Mouse (Mus musculus) intestine, embryonic 16.5 days (tissue): Measurements from ENCODE around the gene Olfr1158. TPM values are rescaled to one million over a fixed set of nuclear protein-coding genes. Genes with fewer than 3 reads are reported as not detected.
A peak's percentile ranks its signal among the peaks of the same experiment; 100 is the strongest.
"Not testable (repeated sequence)": the region's sequence is repeated elsewhere in the genome, so short reads cannot be mapped to it uniquely, and the experiment has no call there.

ENCODE experiments used
- ATAC-seq: fragments of 200-750 bp; cut with Nextera tagmentation; 2 replicates; pipeline ENCODE4 v1.8.0; 2017; ENCODE audit warnings: moderate TSS enrichment, moderate library complexity
- H3K27ac ChIP-seq: fragments of 300-500 bp; sonication (generic); 2 replicates; pipeline ENCODE4 v1.5.1; 2014; ENCODE audit warnings: mild to moderate bottlenecking, low read length
- H3K27me3 ChIP-seq: fragments of 300-500 bp; sonication (generic); replicated peaks from 2 replicates; pipeline ENCODE4 v1.6.1; 2014; ENCODE audit warnings: low read length, control low read depth, mixed read lengths; ENCODE audit not compliant: control insufficient read depth, insufficient read depth
- H3K36me3 ChIP-seq: fragments of 300-500 bp; sonication (generic); 2 replicates; pipeline ENCODE4 v1.6.1; 2014; ENCODE audit warnings: low read length, control low read depth; ENCODE audit not compliant: control insufficient read depth, insufficient read depth
- H3K4me1 ChIP-seq: fragments of 300-500 bp; sonication (generic); 2 replicates; pipeline ENCODE4 v1.6.1; 2014; ENCODE audit warnings: low read length, control low read depth, mixed read lengths; ENCODE audit not compliant: control insufficient read depth, insufficient read depth
- H3K4me2 ChIP-seq: fragments of 300-500 bp; sonication (generic); 2 replicates; pipeline ENCODE4 v1.6.1; 2014; ENCODE audit warnings: low read depth, low read length, control low read depth
- H3K4me3 ChIP-seq: fragments of 300-500 bp; sonication (generic); 2 replicates; pipeline ENCODE4 v1.5.1; 2014; ENCODE audit warnings: mild to moderate bottlenecking, low read length
- H3K9ac ChIP-seq: fragments of 300-500 bp; sonication (generic); 2 replicates; pipeline ENCODE4 v1.6.1; 2014; ENCODE audit warnings: low read depth, low read length
- H3K9me3 ChIP-seq: fragments of 300-500 bp; sonication (generic); 2 replicates; pipeline ENCODE4 v1.6.1; 2016; ENCODE audit warnings: low read length, control low read depth; ENCODE audit not compliant: control insufficient read depth
- WGBS: fragments of 180-500 bp; shearing (Covaris S2); extraction: QIAGEN DNeasy Blood & Tissue Kit; methylation state at CpG from one replicate; pipeline ENCODE4 v1.1.7; 2014; 5-methylcytosine and 5-hydroxymethylcytosine counted together
- polyA plus RNA-seq: library from polyadenylated mRNA; unstranded; fragments of >200 nt; fragmentation: Nextera tagmentation; extraction: Ambion mirVana; gene quantifications from 2 replicates; pipeline ENCODE4 v1.2.1, GENCODE M21; 2015

The Olfr1158 gene
- polyA plus RNA-seq = not detected in 2 replicates

GRCm38 (mm10) chr2:87989813-87990212, at the start of gene Olfr1158:
Olfr1158 (plus strand) TSS chr2:87990113.
- no peak within 1 kb of the TSS for H3K9ac ChIP-seq
- no peak within 1 kb of the TSS for H3K4me2 ChIP-seq
- H3K9me3 ChIP-seq = no peaks in the 10 kb centered on the region
- H3K4me1 ChIP-seq = no peaks in the 10 kb centered on the region
- no peak for ATAC-seq
- no peak within 1 kb of the TSS for H3K4me3 ChIP-seq
- no peak within 1 kb of the TSS for H3K27ac ChIP-seq
- H3K27me3 ChIP-seq = no peaks in the 10 kb centered on the region
- H3K36me3 ChIP-seq = no peaks in the 10 kb centered on the region

GRCm38 (mm10) chr2:87945037-87945436, 44.9 kb upstream of the Olfr1158 start, which contains the start of gene Olfr1155:
Olfr1155 (minus strand) TSS chr2:87945137.
- 94% methylated on average over 1 of the region's 1 CpGs for WGBS
- H3K4me3 ChIP-seq = no peak within 1 kb of the TSS
- no peaks in the 10 kb centered on the region for H3K36me3 ChIP-seq
- no peaks in the 10 kb centered on the region for H3K27me3 ChIP-seq
- no peak for ATAC-seq
- no peak within 1 kb of the TSS for H3K9ac ChIP-seq
- no peak within 1 kb of the TSS for H3K27ac ChIP-seq
- no peaks in the 10 kb centered on the region for H3K4me1 ChIP-seq
- H3K9me3 ChIP-seq = no peaks in the 10 kb centered on the region
- no peak within 1 kb of the TSS for H3K4me2 ChIP-seq

GRCm38 (mm10) chr2:87953000-87953399, 36.9 kb upstream of the Olfr1158 start, which contains the start of gene Olfr1156:
Olfr1156 (minus strand) TSS chr2:87953100.
- Histone ChIP-seq H3K27me3 (no peaks in the 10 kb centered on the region), H3K27ac (no peak within 1 kb of the TSS)
- no peak for ATAC-seq

GRCm38 (mm10) chr2:87968199-87968598, 21.7 kb upstream of the Olfr1158 start, which contains the start of gene Olfr1157:
Olfr1157 (minus strand) TSS chr2:87968299.
- Histone ChIP-seq H3K27ac (no peak within 1 kb of the TSS), H3K27me3 (no peaks in the 10 kb centered on the region), H3K4me3 (no peak within 1 kb of the TSS), H3K9ac (no peak within 1 kb of the TSS), H3K9me3 (no peaks in the 10 kb centered on the region), H3K4me1 (no peaks in the 10 kb centered on the region), H3K4me2 (no peak within 1 kb of the TSS), H3K36me3 (no peaks in the 10 kb centered on the region)
- 94% methylated on average over 4 of the region's 4 CpGs for WGBS
- no peak for ATAC-seq

More at GRCm38 (mm10) chr2:87953000-87953399, 36.9 kb upstream of the Olfr1158 start, which contains the start of gene Olfr1156:
- Histone ChIP-seq H3K36me3 (no peaks in the 10 kb centered on the region), H3K9ac (no peak within 1 kb of the TSS), H3K4me2 (no peak within 1 kb of the TSS), H3K4me3 (no peak within 1 kb of the TSS), H3K9me3 (no peaks in the 10 kb centered on the region), H3K4me1 (no peaks in the 10 kb centered on the region)

- no peaks in the 10 kb centered on the region for H3K36me3 ChIP-seq
- H3K9ac ChIP-seq = no peak within 1 kb of the TSS
- H3K27ac ChIP-seq = no peak within 1 kb of the TSS
- no peaks in the 10 kb centered on the region for H3K27me3 ChIP-seq
- 76% methylated on average over 3 of the region's 3 CpGs for WGBS
- H3K9me3 ChIP-seq = no peaks in the 10 kb centered on the region
- no peak within 1 kb of the TSS for H3K4me3 ChIP-seq
- H3K4me2 ChIP-seq = no peak within 1 kb of the TSS
- H3K4me1 ChIP-seq = no peaks in the 10 kb centered on the region
- no peak for ATAC-seq
These were observed 15.3 kb upstream of the Olfr1158 start, which contains the start of gene Olfr74 for GRCm38 (mm10) chr2:87974563-87974962. Olfr74 (minus strand) TSS chr2:87974663.

GRCm38 (mm10) chr2:88007515-88008318, 17.8 kb downstream of the Olfr1158 start, which contains the start of gene Olfr1160:
Olfr1160 (minus strand) TSS chr2:88008268.
- Histone ChIP-seq H3K4me1 (no peaks in the 10 kb centered on the region), H3K27me3 (no peaks in the 10 kb centered on the region), H3K9ac (no peak within 1 kb of the TSS), H3K36me3 (no peaks in the 10 kb centered on the region), H3K9me3 (no peaks in the 10 kb centered on the region), H3K27ac (no peak within 1 kb of the TSS), H3K4me3 (no peak within 1 kb of the TSS), H3K4me2 (no peak within 1 kb of the TSS)
- ATAC-seq = peak; percentile 99

- H3K9me3 ChIP-seq, H3K4me1 ChIP-seq, H3K27me3 ChIP-seq, H3K9ac ChIP-seq, H3K27ac ChIP-seq, H3K4me2 ChIP-seq, H3K36me3 ChIP-seq, ATAC-seq, H3K4me3 ChIP-seq: not testable (repeated sequence)
- 67% methylated on average over 1 of the region's 1 CpGs for WGBS
These were observed 32.6 kb downstream of the Olfr1158 start, which contains the start of gene Olfr1161 for GRCm38 (mm10) chr2:88022474-88022873. Olfr1161 (plus strand) TSS chr2:88022774.

- Histone ChIP-seq H3K4me3 (no peak within 1 kb of the TSS), H3K9ac (no peak within 1 kb of the TSS), H3K4me2 (no peak within 1 kb of the TSS), H3K27ac (no peak within 1 kb of the TSS), H3K4me1 (no peaks in the 10 kb centered on the region), H3K36me3 (no peaks in the 10 kb centered on the region), H3K27me3 (no peaks in the 10 kb centered on the region), H3K9me3 (no peaks in the 10 kb centered on the region)
- ATAC-seq = no peak
These were observed 47.7 kb downstream of the Olfr1158 start, which contains the start of gene Olfr73 for GRCm38 (mm10) chr2:88037599-88037998. Olfr73 (minus strand) TSS chr2:88037699.
